ENCODE assay signal across 8 mouse cellular contexts in the genomic region with DNA sequence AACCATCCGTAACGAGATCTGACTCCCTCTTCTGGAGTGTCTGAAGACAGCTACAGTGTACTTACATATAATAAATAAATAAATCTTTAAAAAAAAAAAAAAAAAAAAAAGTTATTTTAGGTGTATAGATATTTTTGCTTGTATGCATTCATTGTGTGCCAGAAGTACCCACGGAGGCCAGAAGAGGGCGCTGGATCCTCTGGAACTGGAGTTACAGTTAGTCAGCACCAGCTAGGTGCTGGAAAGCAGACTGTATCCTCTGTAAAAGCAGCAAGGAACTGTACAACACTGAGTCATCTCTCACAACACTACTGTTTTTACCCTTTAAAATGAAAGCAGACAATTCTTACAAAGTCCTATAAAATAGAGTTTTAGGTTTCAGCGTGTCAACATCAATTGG. TPM values are rescaled to one million over a fixed set of nuclear protein-coding genes. Genes with fewer than 3 reads are reported as not detected.
A peak's percentile ranks its signal among the peaks of the same experiment; 100 is the strongest.
DNase-seq lines count a peak whose midpoint lies in the region; ATAC-seq and TF ChIP-seq lines count a peak whose summit lies in the region.

No protein-coding gene starts in this region.

- WGBS in forebrain, embryonic 14.5 days, result 49% methylated on average over 3 of the region's 5 CpGs
- WGBS in forebrain, embryonic 12.5 days, result 37% methylated on average over 3 of the region's 5 CpGs
- WGBS in small intestine, adult 2 months, result 65% methylated on average over 3 of the region's 5 CpGs

- no peak for ATAC-seq in forebrain, embryonic 14.5 days
- ATAC-seq in forebrain, embryonic 12.5 days (ENCODE audit: low FRiP score), result no peak
- peak; percentile 35 for ATAC-seq in CD4-positive, CD25-positive, alpha-beta regulatory T cell, adult 4 months
- ATAC-seq in erythroid progenitor cell, adult 5-6 weeks (replicated peaks; ENCODE audit: low FRiP score, poor library complexity, severe bottlenecking), result 0 out of 2 replicates have a peak, but pooled peaks have one; percentile 43

- no peak for TF ChIP-seq POLR2A in small intestine, adult 2 months (IDR thresholded peaks at IDR 0.05; ENCODE audit: low read depth, low read length)

- peaks cover 10% of the 10 kb centered on the region for H3K4me1 ChIP-seq in forebrain, embryonic 14.5 days (ENCODE audit: control insufficient read depth, insufficient read depth, low read length)
- peaks cover 13% of the 10 kb centered on the region; the same call in 1 of the 2 replicates for H3K4me1 ChIP-seq in forebrain, embryonic 12.5 days
- H3K4me1 ChIP-seq in small intestine, adult 2 months (ENCODE audit: control insufficient read depth, insufficient read depth, insufficient read length, low read length), result peaks cover 3% of the 10 kb centered on the region; the same call in 1 of the 2 replicates

- no peak overlapping the region for H3K4me2 ChIP-seq in forebrain, embryonic 14.5 days (ENCODE audit: low read length)
- no peak overlapping the region for H3K4me2 ChIP-seq in forebrain, embryonic 12.5 days

- H3K9ac ChIP-seq in forebrain, embryonic 14.5 days (ENCODE audit: low read length), result no peak overlapping the region
- no peak overlapping the region for H3K9ac ChIP-seq in forebrain, embryonic 12.5 days

- H3K36me3 ChIP-seq in forebrain, embryonic 14.5 days (ENCODE audit: control insufficient read depth, insufficient read depth, low read length), result no peaks in the 10 kb centered on the region
- no peaks in the 10 kb centered on the region for H3K36me3 ChIP-seq in forebrain, embryonic 12.5 days (replicated peaks)
- peaks cover 5% of the 10 kb centered on the region for H3K36me3 ChIP-seq in small intestine, adult 2 months (ENCODE audit: control insufficient read depth, insufficient read depth, low read length)

- no peak overlapping the region for H3K4me3 ChIP-seq in forebrain, embryonic 14.5 days (ENCODE audit: low read depth, low read length)
- no peak overlapping the region for H3K4me3 ChIP-seq in forebrain, embryonic 12.5 days (replicated peaks)
- no peak overlapping the region for H3K4me3 ChIP-seq in small intestine, adult 2 months (ENCODE audit: low read depth, low read length)

- H3K27me3 ChIP-seq in forebrain, embryonic 14.5 days (replicated peaks; ENCODE audit: control insufficient read depth, insufficient read depth, low read length), result no peaks in the 10 kb centered on the region
- no peaks in the 10 kb centered on the region for H3K27me3 ChIP-seq in forebrain, embryonic 12.5 days
- no peaks in the 10 kb centered on the region for H3K27me3 ChIP-seq in small intestine, adult 2 months (ENCODE audit: control insufficient read depth, insufficient read depth, low read length)

- H3K9me3 ChIP-seq in forebrain, embryonic 14.5 days (replicated peaks; ENCODE audit: control insufficient read depth, low read length), result no peaks in the 10 kb centered on the region
- no peaks in the 10 kb centered on the region for H3K9me3 ChIP-seq in forebrain, embryonic 12.5 days

- no peak overlapping the region for H3K27ac ChIP-seq in forebrain, embryonic 14.5 days (ENCODE audit: low read depth, low read length)
- H3K27ac ChIP-seq in forebrain, embryonic 12.5 days, result no peak overlapping the region
- no peak overlapping the region for H3K27ac ChIP-seq in small intestine, adult 2 months (ENCODE audit: insufficient read depth, low read depth, low read length)

- peak; percentile 61; the same call in 1 of the 2 replicates for TF ChIP-seq CTCF in small intestine, adult 2 months (IDR thresholded peaks at IDR 0.05; ENCODE audit: extremely low read depth, insufficient read length, insufficient replicate concordance, low read depth, low read length)

- peak; percentile 61 for DNase-seq in forebrain, embryonic 14.5 days (ENCODE audit: low spot score)
- peak; percentile 85 for DNase-seq in brain, adult 2 months (ENCODE audit: low read depth, low spot score)
- peak; percentile 65 for DNase-seq in kidney, postnatal 14 days
- DNase-seq in lung, adult 18-20 months, result peak; percentile 50 to 69

RNA-seq across cellular contexts. Expression of gene Mkrn1, which starts 4.5 kb away (rescaled TPM):
- polyA plus RNA-seq in forebrain, embryonic 14.5 days (2014; fragmentation: Nextera tagmentation; extraction: Ambion mirVana), result 230 and 234 TPM in 2 replicates
- polyA plus RNA-seq in forebrain, embryonic 12.5 days (2016; fragmentation: Nextera tagmentation; extraction: Ambion mirVana), result 143 and 156 TPM in 2 replicates
- 10 to 100 TPM; 49.7 to 52.2 TPM for polyA plus RNA-seq in CD4-positive, CD25-positive, alpha-beta regulatory T cell, adult 4 months (2017; shearing (Covaris generic))
- 253 and 359 TPM in 2 replicates for total RNA-seq in erythroid progenitor cell, adult 5-6 weeks (2015; ENCODE audit: low replicate concordance)
- total RNA-seq in erythroid progenitor cell, adult 5-6 weeks (2017; ENCODE audit: low replicate concordance), result 284 and 418 TPM in 2 replicates
- polyA plus RNA-seq in small intestine, adult 2 months (2012; rRNA removed), result 55.7 and 124 TPM in 2 replicates

RNA-seq across cellular contexts. Expression of gene Rab19, which starts 34.8 kb away (rescaled TPM):
- 0.22 and 0.32 TPM in 2 replicates for polyA plus RNA-seq in forebrain, embryonic 14.5 days (2014; fragmentation: Nextera tagmentation; extraction: Ambion mirVana)
- 0.13 and 0.36 TPM in 2 replicates for polyA plus RNA-seq in forebrain, embryonic 12.5 days (2016; fragmentation: Nextera tagmentation; extraction: Ambion mirVana)
- polyA plus RNA-seq in CD4-positive, CD25-positive, alpha-beta regulatory T cell, adult 4 months (2017; shearing (Covaris generic)), result 10 to 100 TPM; 65.0 to 65.3 TPM
- 2.5 TPM in 1 of 2 replicates, not detected in the other for total RNA-seq in erythroid progenitor cell, adult 5-6 weeks (2015; ENCODE audit: low replicate concordance)
- 0.68 and 1.3 TPM in 2 replicates for total RNA-seq in erythroid progenitor cell, adult 5-6 weeks (2017; ENCODE audit: low replicate concordance)
- 1.9 and 8.3 TPM in 2 replicates for polyA plus RNA-seq in small intestine, adult 2 months (2012; rRNA removed)

RNA-seq across cellular contexts. Expression of gene Slc37a3, which starts 38.3 kb away (rescaled TPM):
- 60.0 and 60.2 TPM in 2 replicates for polyA plus RNA-seq in forebrain, embryonic 14.5 days (2014; fragmentation: Nextera tagmentation; extraction: Ambion mirVana)
- 49.0 and 52.1 TPM in 2 replicates for polyA plus RNA-seq in forebrain, embryonic 12.5 days (2016; fragmentation: Nextera tagmentation; extraction: Ambion mirVana)
- 10 to 100 TPM; 37.0 to 55.1 TPM for polyA plus RNA-seq in CD4-positive, CD25-positive, alpha-beta regulatory T cell, adult 4 months (2017; shearing (Covaris generic))
- 1.4 and 10.9 TPM in 2 replicates for total RNA-seq in erythroid progenitor cell, adult 5-6 weeks (2015; ENCODE audit: low replicate concordance)
- 0.83 and 2.3 TPM in 2 replicates for total RNA-seq in erythroid progenitor cell, adult 5-6 weeks (2017; ENCODE audit: low replicate concordance)
- polyA plus RNA-seq in small intestine, adult 2 months (2012; rRNA removed), result 9.1 and 13.2 TPM in 2 replicates

Comparison
In these comparisons a context has a peak if more than half of its experiments do, and no peak if none do; other contexts are left out.
1. ATAC-seq: peak in CD4-positive, CD25-positive, alpha-beta regulatory T cell, adult 4 months (single experiment) and erythroid progenitor cell, adult 5-6 weeks (single experiment); none in forebrain, embryonic 14.5 days (single experiment) and forebrain, embryonic 12.5 days (single experiment).
2. Peak in every context shown above with its lines, with median percentiles within 50 percentile points of each other: DNase-seq.